Mouse (Mus musculus) heart, adult 18-20 months (tissue): ENCODE measurements at regions not wholly inside any gene's neighbourhood (a gene's known extent, or its start where the extent isn't known, plus 50 kb on each side); places are given as distances from the start of the nearest gene placed in this dataset.
"Not testable (repeated sequence)": the region's sequence is repeated elsewhere in the genome, so short reads cannot be mapped to it uniquely, and the experiment has no call there.

Experiments
- DNase-seq, 2 experiments: peaks; one replicate each; pipeline ENCODE4 v3.0.0; 2021 to 2022; ENCODE audit warnings: mixed read lengths in 1 of 2

- DNase-seq = not testable (repeated sequence)
Measured at GRCm38 (mm10) chr14:19217916-19218315, 200.8 kb downstream of the Gm21738 start.

GRCm38 (mm10) chr14:19208507-19208906 lies 210.2 kb downstream of the Gm21738 start:
- no peak for DNase-seq

- not testable (repeated sequence) for DNase-seq
Measured at GRCm38 (mm10) chr14:19180203-19180602, 238.5 kb downstream of the Gm21738 start.

DNA sequence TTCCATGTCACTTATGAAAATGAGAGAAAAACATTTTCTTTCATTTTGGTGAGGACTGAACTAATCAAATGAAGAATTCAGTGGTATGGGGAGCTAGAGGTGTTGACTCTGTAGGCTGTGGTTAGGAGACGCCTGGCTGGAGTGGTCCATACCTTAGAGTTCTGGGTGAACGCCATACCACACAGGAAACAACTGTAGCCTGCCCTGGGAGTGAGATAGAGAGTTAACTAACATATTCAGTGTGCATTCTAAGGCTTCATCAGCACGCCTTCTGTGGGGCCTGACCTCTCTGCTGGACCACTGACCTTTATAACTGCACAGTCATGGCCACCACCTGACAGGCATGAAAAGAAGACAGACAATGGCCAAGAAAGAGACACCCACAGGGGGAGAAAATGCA lies 240.7 kb downstream of the Gm21738 start:
- DNase-seq = not testable (repeated sequence)

- DNase-seq = peak in 1 of 2 experiments; percentile 1
Measured at GRCm38 (mm10) chr14:19175288-19175687, 243.4 kb downstream of the Gm21738 start.

DNA sequence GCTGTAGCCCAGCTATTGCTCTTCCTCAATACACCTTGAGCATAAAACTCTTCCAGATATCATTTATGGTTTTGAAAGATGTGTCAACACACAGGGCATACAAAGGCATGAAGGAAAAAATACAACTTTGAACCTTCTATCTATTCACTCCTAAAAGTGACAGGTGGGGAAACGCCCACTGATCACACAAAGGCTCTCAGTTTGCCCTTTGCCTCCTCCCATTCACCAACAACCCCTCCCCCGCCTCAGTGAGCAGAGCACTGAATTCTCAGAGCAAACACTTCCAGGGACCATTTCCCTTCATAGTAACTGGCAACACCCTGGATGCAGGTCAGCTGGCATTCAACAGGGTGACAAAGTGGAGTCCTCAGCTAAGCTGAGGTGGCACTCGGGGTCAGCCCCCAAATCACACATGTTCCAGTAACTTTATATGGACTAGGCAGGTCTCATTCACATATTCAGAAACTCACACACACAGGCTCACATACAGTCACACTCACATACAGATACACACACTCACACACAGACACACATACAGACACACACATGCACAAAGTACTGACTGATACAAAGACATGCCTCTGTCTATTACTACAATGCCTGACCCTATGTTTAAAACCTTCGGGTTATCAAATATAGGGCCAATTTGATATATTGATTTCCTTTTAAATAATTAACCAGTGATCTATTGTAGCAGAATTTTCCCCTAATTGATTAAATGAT lies 248.3 kb downstream of the Gm21738 start:
- not testable (repeated sequence) for DNase-seq

- no peak for DNase-seq
Measured at GRCm38 (mm10) chr14:19166821-19167220, 251.9 kb downstream of the Gm21738 start.

GRCm38 (mm10) chr14:19139875-19140274 lies 245.8 kb upstream of the Ube2e2 start:
- not testable (repeated sequence) for DNase-seq

- DNase-seq = no peak
Measured at GRCm38 (mm10) chr14:19131532-19131931, 237.5 kb upstream of the Ube2e2 start.
